Mouse (Mus musculus) retina, adult 2 months (tissue): ENCODE results near the gene Pcif1.

Source experiments
- DNase-seq: peaks from one replicate; pipeline ENCODE4 v3.0.0-alpha.2; 2012; ENCODE audit warnings: low read depth, low spot score

Pcif1 gene

DNA sequence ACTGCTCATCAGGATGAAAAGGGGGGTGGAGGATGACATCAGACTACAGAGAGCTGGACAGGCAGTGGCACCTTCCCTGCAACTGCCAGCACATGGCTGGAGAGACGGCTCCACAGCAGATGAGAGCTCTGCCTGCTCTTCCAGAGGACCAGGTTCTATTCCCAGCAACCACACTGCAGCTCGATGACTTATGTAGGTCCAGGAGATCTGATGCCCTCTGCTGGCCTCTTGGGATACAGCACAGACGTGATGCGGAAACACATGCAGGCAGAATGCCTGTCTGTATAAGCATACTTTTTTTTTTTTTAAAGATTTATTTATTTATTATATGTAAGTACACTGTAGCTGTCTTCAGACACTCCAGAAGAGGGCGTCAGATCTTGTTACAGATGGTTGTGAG lies 39.2 kb downstream of the Pcif1 start:
- DNase-seq, result no peak

DNA sequence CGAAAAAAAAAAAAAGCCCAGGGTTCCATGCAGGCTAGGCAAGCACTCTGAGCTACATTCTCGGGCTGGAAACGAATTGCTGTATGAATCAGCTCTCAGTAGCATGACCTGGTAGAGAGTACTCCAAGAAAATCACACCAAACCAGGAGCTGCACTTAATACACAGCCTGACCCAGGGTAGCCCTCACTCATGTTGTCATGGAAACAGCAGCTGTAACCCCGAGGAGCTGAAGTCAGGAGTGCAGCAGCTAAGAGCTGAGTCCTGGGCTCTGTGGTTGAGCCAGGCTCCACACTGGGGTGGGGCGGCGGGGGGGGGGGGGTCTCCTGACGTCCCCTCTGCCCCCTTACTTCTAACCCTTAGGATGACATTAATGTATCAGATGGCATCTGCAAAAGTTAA lies 42.9 kb downstream of the Pcif1 start:
- DNase-seq, result no peak

DNA sequence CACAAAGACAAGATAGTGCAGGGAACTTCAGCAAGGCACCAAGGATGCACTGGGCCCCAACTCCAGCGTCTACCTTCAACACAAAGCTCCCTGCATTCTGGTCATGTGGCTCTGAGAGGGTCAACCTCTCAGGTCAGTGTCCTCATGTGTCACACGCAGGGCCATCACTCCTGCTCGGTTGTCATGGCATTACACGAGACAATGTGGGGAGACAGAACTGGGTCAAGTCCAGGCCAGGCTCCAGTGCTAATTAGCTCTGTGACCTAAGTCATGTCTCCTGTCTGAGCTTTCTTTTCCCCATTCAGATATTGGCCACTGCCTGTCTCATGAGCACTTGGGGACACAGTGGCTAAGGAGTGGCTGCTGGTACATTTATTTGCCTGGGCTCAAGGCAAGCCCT lies 44.2 kb downstream of the Pcif1 start:
- no peak for DNase-seq

DNA sequence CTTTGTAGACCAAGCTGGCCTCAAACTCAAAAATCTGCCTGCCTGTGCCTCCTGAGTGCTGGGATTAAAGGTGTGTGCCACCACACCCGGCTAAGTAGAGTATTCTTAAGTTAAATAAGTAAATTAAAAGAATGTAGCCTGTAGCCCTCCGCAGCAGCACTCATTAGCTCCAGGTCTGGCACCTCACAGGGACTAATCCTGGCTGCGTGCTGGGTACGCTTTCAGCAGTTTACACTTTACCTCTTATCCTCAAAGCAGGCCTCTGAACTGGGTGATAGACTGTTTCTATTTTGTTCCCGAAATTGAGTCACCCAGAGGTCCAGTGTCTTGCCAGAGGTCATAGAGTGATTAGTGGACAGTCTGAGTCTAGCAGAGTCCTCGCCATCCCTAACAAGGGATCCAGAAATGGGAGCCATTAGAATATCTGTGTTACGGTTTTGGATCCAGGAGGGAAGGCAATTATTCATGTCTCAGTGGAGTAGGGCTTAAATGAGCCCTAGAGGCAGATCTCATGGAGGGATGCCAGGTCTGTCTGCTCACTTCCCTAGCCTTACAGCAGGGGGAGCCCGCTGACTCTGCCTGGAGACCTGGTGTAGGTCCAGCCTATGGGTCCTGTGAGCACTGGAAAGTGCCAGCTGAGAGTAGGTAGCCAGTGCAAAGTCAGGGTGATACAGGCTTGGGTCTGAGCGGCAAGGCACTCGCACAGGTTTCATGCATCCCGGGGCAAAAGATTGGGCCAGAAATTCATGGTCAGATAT lies 45.2 kb downstream of the Pcif1 start:
- peak; percentile 54 for DNase-seq

DNA sequence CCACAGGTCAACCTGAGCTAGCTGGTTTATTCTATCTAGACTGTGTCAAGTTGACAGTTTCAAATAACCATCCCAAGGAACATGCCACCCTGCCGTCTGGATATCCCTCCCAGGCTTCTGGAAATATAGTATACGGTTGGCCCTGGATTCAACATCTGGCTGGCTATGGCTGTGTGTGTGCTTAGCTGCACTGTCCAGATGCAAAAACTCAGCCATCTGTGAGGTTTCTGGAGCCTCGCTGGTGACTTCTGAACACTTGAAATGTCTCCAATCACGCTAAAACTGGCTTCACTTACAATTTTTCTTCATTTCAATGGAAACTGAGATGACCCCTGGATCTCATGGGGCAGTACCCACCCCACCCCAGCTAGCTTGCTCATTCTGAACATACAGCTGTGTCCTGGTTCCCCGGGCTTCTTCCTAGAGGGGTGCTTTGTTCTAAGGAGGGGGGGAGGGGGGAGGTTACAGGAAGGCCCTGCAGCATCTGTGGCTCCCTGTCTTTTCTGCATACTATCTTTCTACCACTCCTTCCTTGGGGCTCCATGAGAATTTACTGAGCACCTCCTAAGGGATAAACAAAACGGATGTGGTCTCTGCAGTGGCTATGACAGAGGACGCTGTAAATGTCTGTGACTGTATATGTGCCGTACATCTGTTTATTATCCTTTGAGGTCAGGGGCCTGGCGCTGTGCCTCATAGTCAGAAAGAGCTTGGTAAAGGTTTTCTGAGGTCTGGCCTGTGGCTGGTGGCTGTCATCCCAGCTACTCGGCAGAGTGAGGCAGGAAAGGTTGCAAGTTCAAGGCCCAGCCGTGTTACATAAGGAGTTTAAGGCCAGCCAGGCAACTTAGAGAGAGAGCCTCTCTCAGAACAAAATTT lies 51.8 kb downstream of the Pcif1 start:
- no peak for DNase-seq

DNA sequence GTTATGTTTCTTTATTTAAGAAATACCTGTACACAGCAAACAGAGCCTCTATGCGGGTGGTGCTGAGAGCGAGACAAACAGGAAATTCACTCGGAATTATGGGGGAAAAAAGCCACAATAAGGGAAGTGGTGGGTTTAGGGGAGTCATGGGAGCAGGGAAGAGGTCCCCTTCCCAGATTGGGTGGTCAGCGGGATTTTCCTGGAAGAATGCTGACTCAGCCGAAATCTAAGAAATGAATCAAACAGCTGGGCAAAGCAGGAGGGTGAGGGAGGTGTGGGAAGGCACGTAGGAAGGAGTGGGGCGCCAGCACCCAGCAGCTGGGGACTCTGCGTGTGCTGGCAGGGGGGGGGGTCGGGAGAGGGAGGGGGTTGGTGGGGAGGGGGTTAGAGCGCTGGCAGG lies 54.4 kb downstream of the Pcif1 start:
- no peak for DNase-seq

DNA sequence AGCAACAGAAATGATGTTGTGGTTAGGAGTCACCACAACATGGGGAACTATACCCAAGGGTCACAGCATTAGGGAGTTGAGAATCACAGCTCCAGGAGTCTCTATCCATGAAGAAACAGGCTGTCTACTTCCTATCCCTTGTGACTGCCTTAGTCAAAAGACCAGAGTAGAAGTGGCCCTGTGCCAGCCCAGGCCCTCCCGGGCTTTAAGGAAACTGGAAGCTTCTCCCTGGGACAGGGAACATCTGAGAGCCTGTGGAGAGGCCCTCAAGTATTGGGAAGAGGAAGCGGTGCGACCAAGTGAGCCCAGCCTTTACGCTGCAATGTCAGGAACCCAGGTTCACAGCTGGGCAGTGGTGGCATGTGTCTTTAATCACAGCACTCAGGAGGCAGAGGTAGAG lies 56.9 kb downstream of the Pcif1 start:
- DNase-seq, result no peak

DNA sequence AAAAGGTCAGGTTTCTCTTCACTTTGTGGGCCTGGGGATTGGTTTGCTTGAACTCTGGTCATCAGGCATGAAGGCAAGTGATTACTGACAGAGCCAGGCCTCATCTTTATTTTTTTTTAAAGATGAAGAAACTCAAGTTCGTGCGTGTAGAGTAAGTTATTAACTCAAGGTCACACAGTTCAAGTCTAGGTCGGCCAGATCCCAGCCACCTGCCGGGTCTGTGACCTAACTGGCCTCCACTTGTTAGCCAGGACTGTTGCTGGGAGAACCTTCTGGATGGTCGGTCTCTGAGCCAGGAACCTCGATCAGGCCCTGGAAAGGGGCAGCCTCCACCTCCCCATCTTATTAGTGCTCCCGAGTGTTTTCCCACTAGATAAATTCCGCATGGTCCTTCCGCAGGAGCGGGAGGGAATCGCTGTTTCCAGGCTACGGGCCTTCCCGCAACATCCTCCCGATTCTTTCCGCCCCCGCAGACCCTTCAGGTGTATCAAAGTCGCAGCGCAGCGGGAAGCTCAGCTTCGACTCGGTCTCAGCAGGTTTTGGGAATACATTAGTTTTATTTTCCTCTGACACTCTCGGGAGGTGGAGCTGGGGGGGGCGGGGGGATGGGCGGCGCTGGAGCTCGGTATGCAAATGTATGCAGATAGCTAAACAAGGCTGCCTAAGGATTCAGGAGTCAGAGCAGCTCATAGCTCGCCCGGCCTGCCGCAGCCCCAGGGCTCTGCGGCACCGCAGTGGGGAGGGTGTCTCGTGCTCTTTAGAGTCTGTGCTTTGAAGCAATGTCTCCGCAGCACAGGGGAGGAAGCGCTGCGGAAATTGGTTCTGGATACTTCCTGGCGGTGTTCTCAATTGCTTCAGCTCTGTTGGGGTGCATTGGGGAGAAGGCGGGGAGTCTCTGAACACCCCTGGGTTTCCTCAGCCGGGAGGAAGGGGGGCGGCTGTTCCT lies 59.3 kb downstream of the Pcif1 start:
- DNase-seq, result no peak

DNA sequence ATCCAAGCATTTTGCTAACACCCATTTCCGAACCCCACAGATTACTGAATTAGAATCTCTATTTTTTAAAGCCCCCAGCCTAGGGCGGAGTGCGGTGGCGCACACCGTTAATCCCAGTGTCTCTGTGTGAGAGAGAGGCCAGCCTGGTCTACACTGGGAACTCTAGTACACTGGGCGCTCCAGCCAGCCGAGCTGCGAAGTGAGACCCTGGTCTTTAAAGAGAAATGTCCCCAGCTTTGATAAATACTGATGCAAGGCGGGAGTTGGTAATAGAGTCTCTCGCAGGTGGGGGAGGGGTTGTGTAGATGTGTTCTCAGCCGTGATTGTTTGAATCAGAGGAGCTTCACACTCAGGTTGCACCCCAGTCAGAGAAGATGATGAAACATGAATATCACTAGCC lies 60.0 kb downstream of the Pcif1 start:
- no peak for DNase-seq

DNA sequence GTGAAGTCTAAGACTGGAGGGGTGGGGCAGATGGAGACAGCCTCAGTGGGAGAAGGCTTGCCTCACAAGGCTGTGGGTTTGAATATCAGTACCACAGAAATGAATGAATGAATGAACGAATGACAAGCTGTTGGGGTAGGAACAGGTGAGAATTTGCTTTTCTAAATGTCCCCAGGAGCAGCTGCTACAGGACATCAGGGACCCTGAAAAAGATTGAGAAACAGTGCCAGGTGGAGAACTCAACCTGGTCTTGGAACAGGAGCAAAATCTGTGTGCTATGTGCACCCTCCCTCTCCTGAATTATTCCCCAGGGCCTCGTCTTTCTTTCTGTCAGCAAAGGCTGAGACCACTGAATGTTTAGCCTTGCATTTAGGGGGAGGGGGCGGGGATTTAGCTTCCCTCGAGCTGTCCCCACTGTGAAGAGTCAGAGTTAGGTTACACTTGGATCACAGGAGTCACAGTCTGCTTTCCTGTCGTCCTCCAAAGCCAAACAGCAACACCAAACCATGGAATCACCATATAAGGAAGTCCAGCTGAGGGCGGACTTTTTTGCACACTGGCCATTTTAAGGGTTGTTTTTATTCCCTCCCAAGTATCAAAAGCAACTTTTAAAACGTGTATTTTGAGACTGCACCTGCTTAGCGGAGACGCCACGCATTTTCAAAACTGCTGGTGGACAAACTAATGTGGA lies 61.2 kb downstream of the Pcif1 start, which contains the start of gene Mmp9:
Mmp9 (plus strand) TSS at position 641 of the 691 bp plus-strand sequence.
- DNase-seq, result no peak

DNA sequence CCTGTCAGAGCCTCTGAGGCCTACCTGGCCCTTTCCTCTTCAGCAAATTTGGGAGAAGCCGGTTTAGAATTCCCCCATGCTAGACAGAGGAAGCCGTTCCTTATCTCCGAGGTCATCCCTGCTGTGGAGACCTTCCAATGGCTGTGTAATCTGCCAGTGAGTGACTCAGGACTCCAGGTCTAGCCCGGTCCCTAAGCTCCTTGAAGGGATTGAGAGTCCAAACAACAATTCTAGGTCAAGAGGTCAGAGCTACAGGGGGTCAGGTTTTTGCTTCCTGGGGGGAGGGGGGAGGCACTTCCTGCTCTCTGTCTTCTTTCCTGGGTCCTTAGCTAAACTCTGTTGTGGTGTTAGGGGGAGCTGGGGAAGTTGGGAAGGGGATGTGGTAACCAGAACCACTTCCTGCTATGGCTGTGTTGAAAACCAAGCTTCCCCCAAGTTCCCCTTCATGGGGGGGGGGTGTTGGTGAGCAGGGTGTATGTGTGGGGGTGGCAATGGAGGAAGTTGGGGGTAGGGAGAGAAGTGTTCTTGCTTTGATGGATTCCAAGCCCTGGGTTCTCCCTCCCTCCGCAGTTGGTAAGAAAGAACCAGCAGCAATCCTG lies 63.7 kb downstream of the Pcif1 start:
- DNase-seq, result no peak
